Mouse (Mus musculus) neural tube, embryonic 12.5 days (tissue): ENCODE results near the gene Nr4a1. TPM values are rescaled to one million over a fixed set of nuclear protein-coding genes. Genes with fewer than 3 reads are reported as not detected.

Experiments used
- ATAC-seq: fragments of 200-750 bp; cut with Nextera tagmentation; 2 replicates; pipeline ENCODE4 v1.8.0; 2017; ENCODE audit warnings: low read depth, mild to moderate bottlenecking, moderate TSS enrichment, moderate library complexity; ENCODE audit not compliant: low FRiP score
- H3K27ac ChIP-seq: fragments of 300-500 bp; sonication (generic); 2 replicates; pipeline ENCODE4 v1.5.1; 2016
- H3K27me3 ChIP-seq: fragments of 300-500 bp; sonication (generic); replicated peaks from 2 replicates; pipeline ENCODE4 v1.6.1; 2016; ENCODE audit warnings: mild to moderate bottlenecking
- H3K36me3 ChIP-seq: fragments of 300-500 bp; sonication (generic); 2 replicates; pipeline ENCODE4 v1.6.1; 2016; ENCODE audit warnings: mild to moderate bottlenecking
- H3K4me1 ChIP-seq: fragments of 300-500 bp; sonication (generic); 2 replicates; pipeline ENCODE4 v1.6.1; 2016
- H3K4me2 ChIP-seq: fragments of 300-500 bp; sonication (generic); replicated peaks from 2 replicates; pipeline ENCODE4 v1.6.1; 2016; ENCODE audit warnings: mild to moderate bottlenecking
- H3K4me3 ChIP-seq: fragments of 300-500 bp; sonication (generic); 2 replicates; pipeline ENCODE4 v1.5.1; 2016
- H3K9ac ChIP-seq: fragments of 300-500 bp; sonication (generic); 2 replicates; pipeline ENCODE4 v1.6.1; 2016; ENCODE audit warnings: mild to moderate bottlenecking
- H3K9me3 ChIP-seq: fragments of 300-500 bp; sonication (generic); 2 replicates; pipeline ENCODE4 v1.6.1; 2016; ENCODE audit warnings: mild to moderate bottlenecking
- WGBS: fragments of 180-500 bp; shearing (Covaris S2); methylation state at CpG from one replicate; pipeline ENCODE4 v1.1.7; 2016; 5-methylcytosine and 5-hydroxymethylcytosine counted together
- polyA plus RNA-seq: library from polyadenylated mRNA; unstranded; fragments of >200 nt; fragmentation: Nextera tagmentation; extraction: Ambion mirVana; gene quantifications from 2 replicates; pipeline ENCODE4 v1.2.1, GENCODE M21; 2016

The Nr4a1 gene
- polyA plus RNA-seq, 1 experiment from 2014 or later = 7.5 TPM

DNA sequence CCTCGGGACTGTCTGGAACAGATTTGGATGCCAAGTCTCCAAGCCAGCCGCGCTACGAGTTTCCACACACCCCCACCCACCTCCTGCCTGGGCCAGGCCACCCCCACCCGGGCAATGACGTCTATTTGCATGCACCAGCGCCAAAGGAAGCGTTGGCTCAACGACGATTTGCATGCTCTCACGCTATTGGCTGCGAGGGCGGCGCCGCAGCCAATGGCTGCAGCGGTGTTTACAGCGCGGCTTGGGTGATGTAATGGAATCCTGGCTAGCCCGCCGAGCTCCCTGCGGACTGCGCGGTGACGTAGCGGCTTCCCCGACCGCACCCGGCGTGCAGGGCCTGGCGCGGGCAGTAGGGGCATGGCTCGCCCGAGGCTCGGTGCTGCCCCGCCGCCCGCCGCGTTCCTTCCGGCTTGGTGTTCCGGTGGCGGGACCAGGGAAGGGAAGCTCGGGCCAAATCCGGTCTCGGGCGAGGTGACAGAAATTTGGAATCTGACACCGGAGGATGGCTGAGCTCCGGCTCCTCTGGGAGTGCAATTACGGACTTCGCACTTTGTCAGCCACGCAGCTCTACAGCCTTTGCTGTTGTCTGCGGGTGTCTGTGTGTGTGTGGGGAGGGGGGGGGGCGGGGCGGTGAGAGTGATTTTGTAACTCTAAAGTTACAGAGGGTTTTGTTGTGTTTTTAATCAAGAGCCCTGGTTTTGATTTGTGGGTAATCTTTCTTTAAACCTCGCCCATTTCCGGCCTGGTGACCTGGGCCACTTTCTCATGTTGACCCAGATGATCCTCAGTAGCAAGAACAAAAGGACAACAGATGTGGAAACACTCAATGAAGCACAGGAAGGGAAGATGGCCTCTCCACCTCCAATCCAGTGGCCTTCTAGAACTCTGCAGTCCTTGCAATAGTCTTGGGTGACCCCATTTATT lies 7.6 kb upstream of the Nr4a1 start:
- WGBS = 2% methylated on average over 54 of the region's 56 CpGs
- H3K4me2 ChIP-seq = peak overlapping the region; percentile 66
- H3K4me3 ChIP-seq = peak overlapping the region; percentile 37
- ATAC-seq = peak; percentile 98
- peaks cover 4% of the 10 kb centered on the region; the same call in 1 of the 2 replicates for H3K4me1 ChIP-seq
- H3K36me3 ChIP-seq = no peaks in the 10 kb centered on the region
- peak overlapping the region; percentile 54 for H3K9ac ChIP-seq
- peak overlapping the region; percentile 46 for H3K27ac ChIP-seq
- no peaks in the 10 kb centered on the region for H3K9me3 ChIP-seq
- H3K27me3 ChIP-seq = no peaks in the 10 kb centered on the region

- Histone ChIP-seq H3K36me3 (no peaks in the 10 kb centered on the region), H3K4me3 (no peak overlapping the region), H3K4me2 (peak overlapping the region; percentile 66), H3K4me1 (peaks cover 4% of the 10 kb centered on the region; the same call in 1 of the 2 replicates), H3K27ac (no peak overlapping the region), H3K27me3 (no peaks in the 10 kb centered on the region), H3K9me3 (no peaks in the 10 kb centered on the region), H3K9ac (no peak overlapping the region)
- no peak for ATAC-seq
- whole genome bisulfite sequencing = 85% methylated on average over 1 of the region's 1 CpGs
Measured at GRCm38 (mm10) chr15:101247155-101247498, 6.9 kb upstream of the Nr4a1 start.

GRCm38 (mm10) chr15:101248029-101248710 lies 5.9 kb upstream of the Nr4a1 start:
- Histone ChIP-seq H3K9me3 (no peaks in the 10 kb centered on the region), H3K4me1 (peaks cover 4% of the 10 kb centered on the region; the same call in 1 of the 2 replicates), H3K9ac (no peak overlapping the region), H3K4me3 (no peak overlapping the region), H3K27ac (no peak overlapping the region), H3K4me2 (no peak overlapping the region), H3K36me3 (no peaks in the 10 kb centered on the region), H3K27me3 (no peaks in the 10 kb centered on the region)
- ATAC-seq = no peak
- 59% methylated on average over 5 of the region's 5 CpGs for WGBS

DNA sequence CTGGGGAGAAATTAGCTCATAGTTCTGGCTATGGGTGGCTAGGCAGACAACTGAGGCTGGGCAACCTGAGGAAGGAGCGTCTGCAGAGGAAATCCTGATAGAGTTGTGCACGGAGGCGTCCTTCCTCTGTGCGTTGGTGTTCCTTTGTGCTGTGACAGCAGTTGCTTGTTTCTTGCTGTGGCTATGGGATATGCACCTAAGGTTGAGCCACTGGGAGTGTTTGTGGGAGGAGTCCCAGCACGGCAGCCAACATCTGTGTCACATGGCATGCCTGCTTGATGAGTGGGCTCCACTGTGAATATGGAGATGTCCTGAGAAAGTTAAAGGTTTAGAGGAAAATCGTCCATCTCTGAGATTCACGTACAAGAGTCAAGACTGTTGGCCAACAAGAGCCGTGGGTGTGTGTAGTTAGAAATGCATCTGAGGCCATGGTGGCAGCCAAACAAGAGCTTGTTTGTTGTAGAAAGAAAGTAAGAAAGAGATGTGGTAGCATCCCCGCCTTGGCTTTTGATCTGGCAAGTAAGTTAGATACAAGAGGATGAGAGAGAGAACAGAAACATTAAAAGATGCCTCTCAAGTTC lies 3.8 kb upstream of the Nr4a1 start:
- WGBS = 81% methylated on average over 9 of the region's 9 CpGs
- peaks cover 13% of the 10 kb centered on the region for H3K4me1 ChIP-seq
- H3K9ac ChIP-seq = no peak overlapping the region
- H3K4me2 ChIP-seq = no peak overlapping the region
- H3K36me3 ChIP-seq = no peaks in the 10 kb centered on the region
- ATAC-seq = no peak
- H3K4me3 ChIP-seq = no peak overlapping the region
- H3K27ac ChIP-seq = no peak overlapping the region
- H3K27me3 ChIP-seq = no peaks in the 10 kb centered on the region
- no peaks in the 10 kb centered on the region for H3K9me3 ChIP-seq

DNA sequence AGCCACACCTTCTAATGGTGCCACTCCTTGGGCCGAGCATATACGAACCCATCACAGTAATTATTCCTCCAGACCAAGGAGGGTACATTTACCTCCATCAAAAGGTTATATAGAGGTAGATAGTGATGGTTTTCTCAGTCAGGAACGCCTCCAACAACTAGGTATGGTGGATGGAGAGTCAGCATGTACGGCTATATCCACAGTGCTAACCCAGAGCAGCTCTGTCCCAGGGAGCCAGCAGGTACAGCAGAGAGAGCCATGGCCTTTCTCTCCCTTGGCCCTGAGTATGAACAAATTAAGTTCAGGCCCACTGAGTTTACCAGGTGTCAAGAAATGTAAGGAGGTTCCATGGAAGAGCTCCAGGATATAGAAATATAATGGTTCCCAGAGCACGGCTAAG lies 2.1 kb upstream of the Nr4a1 start:
- WGBS = 88% methylated on average over 5 of the region's 5 CpGs
- H3K27me3 ChIP-seq = no peaks in the 10 kb centered on the region

DNA sequence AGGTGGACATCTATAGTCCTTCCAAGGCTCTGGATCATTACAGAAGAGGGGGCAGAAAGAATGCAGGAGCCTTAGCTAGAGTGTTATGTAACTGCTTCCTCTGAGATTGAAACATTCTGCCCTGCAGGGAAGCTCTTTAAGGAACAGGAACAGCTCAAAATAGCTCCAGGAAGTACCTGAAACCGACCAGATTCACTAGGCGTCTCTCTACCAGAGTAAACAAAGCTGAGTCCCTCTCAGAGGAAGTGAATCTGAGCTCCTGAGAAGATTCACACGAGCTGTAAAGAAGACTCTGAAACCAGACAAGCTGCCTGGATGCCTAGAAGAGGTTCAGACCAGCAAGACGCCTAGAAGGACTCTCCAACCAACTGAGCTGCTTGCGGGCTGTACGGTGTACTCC lies 1.5 kb upstream of the Nr4a1 start:
- no peak overlapping the region for H3K4me2 ChIP-seq
- 89% methylated on average over 6 of the region's 6 CpGs for WGBS

More for the DNA sequence above, 2.1 kb upstream of the Nr4a1 start:
- ATAC-seq = no peak
- H3K27ac ChIP-seq = no peak overlapping the region
- peaks cover 13% of the 10 kb centered on the region for H3K4me1 ChIP-seq
- no peaks in the 10 kb centered on the region for H3K9me3 ChIP-seq
- H3K9ac ChIP-seq = no peak overlapping the region
- H3K4me2 ChIP-seq = no peak overlapping the region
- H3K4me3 ChIP-seq = no peak overlapping the region
- H3K36me3 ChIP-seq = no peaks in the 10 kb centered on the region

GRCm38 (mm10) chr15:101253563-101253885 lies 545 bp upstream of the Nr4a1 start:
- Histone ChIP-seq H3K4me2 (peak overlapping the region; percentile 93), H3K4me3 (peak overlapping the region; percentile 68), H3K9me3 (no peaks in the 10 kb centered on the region), H3K27me3 (no peaks in the 10 kb centered on the region), H3K27ac (no peak overlapping the region), H3K9ac (peak overlapping the region; percentile 84), H3K4me1 (peaks cover 9% of the 10 kb centered on the region), H3K36me3 (no peaks in the 10 kb centered on the region)
- ATAC-seq = peak; percentile 10; the same call in 1 of the 2 replicates
- WGBS = 33% methylated on average over 3 of the region's 3 CpGs

More for the DNA sequence above, 1.5 kb upstream of the Nr4a1 start:
- no peaks in the 10 kb centered on the region for H3K9me3 ChIP-seq
- H3K36me3 ChIP-seq = no peaks in the 10 kb centered on the region
- H3K9ac ChIP-seq = no peak overlapping the region
- peaks cover 9% of the 10 kb centered on the region for H3K4me1 ChIP-seq
- H3K27ac ChIP-seq = no peak overlapping the region
- H3K27me3 ChIP-seq = no peaks in the 10 kb centered on the region
- no peak overlapping the region for H3K4me3 ChIP-seq
- ATAC-seq = no peak

- WGBS = 87% methylated on average over 7 of the region's 7 CpGs
- H3K4me1 ChIP-seq = peaks cover 15% of the 10 kb centered on the region
- no peaks in the 10 kb centered on the region for H3K27me3 ChIP-seq
- no peak overlapping the region for H3K27ac ChIP-seq
- H3K9me3 ChIP-seq = no peaks in the 10 kb centered on the region
- no peak overlapping the region for H3K4me2 ChIP-seq
- no peaks in the 10 kb centered on the region for H3K36me3 ChIP-seq
- H3K4me3 ChIP-seq = no peak overlapping the region
- no peak overlapping the region for H3K9ac ChIP-seq
- ATAC-seq = no peak
Measured at GRCm38 (mm10) chr15:101255842-101256462, 1.9 kb downstream of the Nr4a1 start.

DNA sequence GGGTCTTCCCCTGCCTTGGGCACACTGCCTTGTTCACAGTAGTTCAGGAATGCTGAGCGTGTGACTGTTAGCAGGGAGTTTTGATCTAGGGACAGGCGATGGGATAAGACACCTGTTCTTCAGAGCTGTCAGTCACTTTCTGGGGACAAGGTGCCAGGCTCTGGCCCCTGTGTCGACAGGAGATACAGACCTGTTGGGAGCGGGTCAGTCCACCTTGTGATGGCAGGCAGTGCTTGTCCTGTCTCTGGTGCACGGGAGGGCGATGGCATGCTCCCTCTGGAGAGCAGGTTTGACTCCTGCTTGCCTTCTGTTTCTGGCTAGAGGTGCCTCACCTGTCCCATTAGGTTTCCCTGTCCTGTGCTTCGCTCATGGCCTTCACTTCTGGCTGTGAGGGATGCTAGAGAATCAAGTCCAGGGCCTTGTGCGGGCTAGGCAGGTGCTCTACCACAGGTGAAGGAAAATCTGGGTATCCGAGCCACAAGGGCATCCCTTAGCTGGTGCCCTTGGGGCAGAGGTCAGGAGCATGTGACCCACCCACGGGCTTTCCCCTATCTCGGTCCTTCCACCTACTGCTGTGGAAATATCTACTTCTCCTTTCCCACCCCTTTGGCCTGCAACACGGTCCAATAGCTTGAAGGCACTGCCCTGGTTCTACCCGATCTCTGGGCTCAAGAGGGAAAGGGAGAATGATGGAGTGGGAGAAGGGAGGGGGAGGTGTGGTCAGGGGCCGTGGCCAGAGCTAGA lies 2.6 kb downstream of the Nr4a1 start:
- Histone ChIP-seq H3K4me1 (peaks cover 15% of the 10 kb centered on the region), H3K36me3 (no peaks in the 10 kb centered on the region), H3K27me3 (no peaks in the 10 kb centered on the region), H3K27ac (no peak overlapping the region), H3K9me3 (no peaks in the 10 kb centered on the region), H3K4me3 (no peak overlapping the region), H3K9ac (no peak overlapping the region), H3K4me2 (no peak overlapping the region)
- 82% methylated on average over 14 of the region's 14 CpGs for whole genome bisulfite sequencing
- no peak for ATAC-seq

DNA sequence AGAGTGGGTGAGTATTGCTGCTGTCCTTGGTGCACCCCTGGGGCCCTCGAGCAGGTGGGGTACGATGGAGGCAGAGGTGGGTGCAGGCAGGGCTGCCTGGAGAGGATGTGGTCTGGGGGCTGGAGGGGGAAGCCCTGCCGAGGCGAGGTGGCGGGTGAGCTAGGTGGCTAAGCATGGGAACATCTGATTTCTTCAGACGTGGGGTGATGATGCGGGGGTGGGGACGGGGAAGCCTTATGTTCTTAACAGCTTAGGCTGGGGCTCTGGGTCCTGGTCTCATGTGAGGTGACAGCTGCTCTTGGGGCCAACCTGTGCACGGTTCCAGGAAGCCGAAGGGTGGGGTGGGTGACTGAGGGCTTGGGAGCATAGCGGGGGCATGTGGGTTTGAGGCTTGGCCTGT lies 4.4 kb downstream of the Nr4a1 start:
- no peaks in the 10 kb centered on the region for H3K9me3 ChIP-seq
- no peak overlapping the region for H3K9ac ChIP-seq
- no peak overlapping the region for H3K4me2 ChIP-seq
- 80% methylated on average over 11 of the region's 11 CpGs for WGBS
- H3K27ac ChIP-seq = no peak overlapping the region
- no peaks in the 10 kb centered on the region; the same call in 1 of the 2 replicates for H3K27me3 ChIP-seq
- H3K36me3 ChIP-seq = no peaks in the 10 kb centered on the region
- ATAC-seq = no peak
- peaks cover 15% of the 10 kb centered on the region for H3K4me1 ChIP-seq
- no peak overlapping the region for H3K4me3 ChIP-seq

- Histone ChIP-seq H3K9me3 (no peaks in the 10 kb centered on the region), H3K36me3 (no peaks in the 10 kb centered on the region), H3K27ac (no peak overlapping the region), H3K9ac (no peak overlapping the region), H3K4me2 (no peak overlapping the region), H3K4me3 (no peak overlapping the region), H3K4me1 (peaks cover 6% of the 10 kb centered on the region; the same call in 1 of the 2 replicates), H3K27me3 (no peaks in the 10 kb centered on the region; the same call in 1 of the 2 replicates)
- 86% methylated on average over 3 of the region's 3 CpGs for WGBS
- ATAC-seq = no peak
Measured at GRCm38 (mm10) chr15:101259922-101260321, 5.9 kb downstream of the Nr4a1 start.
